Mouse (Mus musculus): Measurements from ENCODE around the gene Rundc3a. TPM values are rescaled to one million over a fixed set of nuclear protein-coding genes. Genes with fewer than 3 reads are reported as not detected.

Rundc3a gene
- polyA plus RNA-seq, 1 experiment = 53.7 TPM

DNA sequence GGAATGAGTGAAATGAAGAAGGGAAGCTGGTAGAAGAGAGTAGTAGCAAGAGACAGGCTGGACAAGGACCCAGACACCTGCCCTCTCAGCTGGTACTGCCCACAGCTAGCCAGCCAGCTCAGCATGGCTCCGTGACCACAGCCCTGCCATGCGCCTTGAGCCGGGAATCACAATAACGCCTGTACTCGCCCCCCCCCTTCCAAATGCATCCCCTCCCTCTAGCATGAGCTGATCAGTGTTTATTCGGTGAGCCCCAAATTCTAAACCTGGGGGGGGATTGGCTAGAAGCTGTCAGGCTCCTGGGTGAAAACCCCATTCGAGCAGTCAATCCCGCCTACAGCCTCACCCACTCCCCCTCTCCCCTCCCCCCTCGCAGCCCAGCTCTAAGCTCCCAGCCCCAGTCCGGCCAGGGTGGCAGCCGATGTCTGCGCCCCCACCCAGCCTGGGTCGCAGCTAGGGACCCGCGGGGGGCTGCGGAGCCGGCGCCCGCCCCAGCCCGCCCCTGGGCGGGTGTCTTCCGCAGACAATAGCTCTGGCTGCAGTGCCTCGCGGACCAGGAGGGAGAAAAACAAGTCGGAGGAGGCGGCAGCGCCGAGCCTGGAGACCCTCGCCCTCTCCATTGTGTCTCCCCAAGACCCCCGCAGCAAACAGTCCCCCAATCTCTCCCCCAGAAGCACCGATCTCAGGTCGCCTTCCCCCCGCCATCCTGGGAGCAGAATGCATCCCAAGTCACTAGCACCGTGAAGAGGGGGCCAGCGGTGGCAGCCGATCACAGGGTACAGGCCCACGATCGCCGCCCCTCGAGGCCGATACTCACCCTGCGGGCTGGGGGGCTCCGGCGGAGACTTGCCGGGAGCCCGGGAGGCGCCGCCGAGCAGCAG, 53.6 kb downstream of the Rundc3a start:
- no peak for TF ChIP-seq CTCF (IDR thresholded peaks at IDR 0.05; ENCODE audit: control insufficient read depth, insufficient read depth, insufficient replicate concordance, low read depth, low read length)
- no peak for TF ChIP-seq POLR2A (IDR thresholded peaks at IDR 0.05; ENCODE audit: control insufficient read depth, low read depth, low read length)
- Histone ChIP-seq H3K27me3 (ENCODE audit: control insufficient read depth, insufficient read depth, low read length) (no peaks in the 10 kb centered on the region), H3K4me3 (ENCODE audit: control insufficient read depth, low read depth, low read length) (peak overlapping the region; percentile 71), H3K4me1 (ENCODE audit: control insufficient read depth, insufficient read depth, low read length) (peaks cover 16% of the 10 kb centered on the region), H3K27ac (ENCODE audit: control insufficient read depth, insufficient read depth, low read depth, low read length) (no peak overlapping the region), H3K36me3 (ENCODE audit: control insufficient read depth, insufficient read depth, low read length) (no peaks in the 10 kb centered on the region)

DNA sequence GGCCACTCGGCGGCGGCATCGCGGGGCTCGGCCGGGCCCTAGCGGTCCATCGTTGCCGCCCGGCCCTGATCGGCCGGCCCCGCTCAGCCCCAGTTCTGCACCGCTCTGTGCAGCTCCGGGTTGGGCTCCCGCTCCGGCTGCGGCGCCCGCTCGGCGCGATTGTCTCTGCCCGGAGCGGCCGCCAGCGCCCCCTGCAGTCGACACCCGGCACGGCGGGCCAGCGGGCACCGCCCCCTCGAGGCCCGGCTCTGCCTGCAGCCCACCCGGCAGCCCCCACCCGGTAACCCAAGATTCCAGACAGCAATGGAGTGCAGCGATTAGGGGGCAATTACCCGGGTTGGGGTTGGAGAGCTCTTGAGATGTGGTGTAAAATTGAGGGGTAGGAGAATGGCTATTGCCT, 54.3 kb downstream of the Rundc3a start, which contains the start of gene Fam171a2:
Gene Fam171a2, minus strand, starts transcription at position 186 of the 400 bp plus-strand sequence.
- no peaks in the 10 kb centered on the region for H3K36me3 ChIP-seq (ENCODE audit: control insufficient read depth, insufficient read depth, low read length)
- peaks cover 16% of the 10 kb centered on the region for H3K4me1 ChIP-seq (ENCODE audit: control insufficient read depth, insufficient read depth, low read length)
- H3K27me3 ChIP-seq (ENCODE audit: control insufficient read depth, insufficient read depth, low read length) = no peaks in the 10 kb centered on the region
- H3K4me3 ChIP-seq (ENCODE audit: control insufficient read depth, low read depth, low read length) = peak within 1 kb of the TSS; percentile 71
- no peak within 1 kb of the TSS for H3K27ac ChIP-seq (ENCODE audit: control insufficient read depth, insufficient read depth, low read depth, low read length)
- no peak for TF ChIP-seq POLR2A (IDR thresholded peaks at IDR 0.05; ENCODE audit: control insufficient read depth, low read depth, low read length)
- peak; percentile 71 for TF ChIP-seq CTCF (IDR thresholded peaks at IDR 0.05; ENCODE audit: control insufficient read depth, insufficient read depth, insufficient replicate concordance, low read depth, low read length)

DNA sequence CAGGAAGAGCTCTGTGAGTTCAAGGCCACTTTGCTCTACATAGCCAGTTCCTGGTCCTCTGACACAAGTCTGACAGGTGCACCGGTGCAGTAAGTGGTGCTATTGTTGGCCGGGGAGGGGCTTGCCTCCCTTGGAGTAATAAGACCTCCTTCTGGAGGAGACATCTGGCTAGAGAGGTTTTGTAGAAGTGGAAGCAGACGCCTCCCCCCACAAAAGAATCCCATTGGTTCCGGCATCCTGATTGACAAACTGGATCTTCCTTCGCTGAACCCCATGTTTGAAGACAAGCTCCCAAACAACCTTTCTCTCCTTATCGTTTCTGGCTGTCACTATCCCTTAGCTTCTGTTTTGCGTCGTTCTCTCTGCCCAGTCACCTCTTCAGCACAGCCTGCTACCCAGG, 55.1 kb downstream of the Rundc3a start:
- no peak overlapping the region for H3K27ac ChIP-seq (ENCODE audit: control insufficient read depth, insufficient read depth, low read depth, low read length)
- no peaks in the 10 kb centered on the region for H3K36me3 ChIP-seq (ENCODE audit: control insufficient read depth, insufficient read depth, low read length)
- H3K4me1 ChIP-seq (ENCODE audit: control insufficient read depth, insufficient read depth, low read length) = peaks cover 16% of the 10 kb centered on the region
- H3K27me3 ChIP-seq (ENCODE audit: control insufficient read depth, insufficient read depth, low read length) = no peaks in the 10 kb centered on the region
- TF ChIP-seq CTCF (IDR thresholded peaks at IDR 0.05; ENCODE audit: control insufficient read depth, insufficient read depth, insufficient replicate concordance, low read depth, low read length) (no peak), POLR2A (IDR thresholded peaks at IDR 0.05; ENCODE audit: control insufficient read depth, low read depth, low read length) (no peak)
- H3K4me3 ChIP-seq (ENCODE audit: control insufficient read depth, low read depth, low read length) = no peak overlapping the region

DNA sequence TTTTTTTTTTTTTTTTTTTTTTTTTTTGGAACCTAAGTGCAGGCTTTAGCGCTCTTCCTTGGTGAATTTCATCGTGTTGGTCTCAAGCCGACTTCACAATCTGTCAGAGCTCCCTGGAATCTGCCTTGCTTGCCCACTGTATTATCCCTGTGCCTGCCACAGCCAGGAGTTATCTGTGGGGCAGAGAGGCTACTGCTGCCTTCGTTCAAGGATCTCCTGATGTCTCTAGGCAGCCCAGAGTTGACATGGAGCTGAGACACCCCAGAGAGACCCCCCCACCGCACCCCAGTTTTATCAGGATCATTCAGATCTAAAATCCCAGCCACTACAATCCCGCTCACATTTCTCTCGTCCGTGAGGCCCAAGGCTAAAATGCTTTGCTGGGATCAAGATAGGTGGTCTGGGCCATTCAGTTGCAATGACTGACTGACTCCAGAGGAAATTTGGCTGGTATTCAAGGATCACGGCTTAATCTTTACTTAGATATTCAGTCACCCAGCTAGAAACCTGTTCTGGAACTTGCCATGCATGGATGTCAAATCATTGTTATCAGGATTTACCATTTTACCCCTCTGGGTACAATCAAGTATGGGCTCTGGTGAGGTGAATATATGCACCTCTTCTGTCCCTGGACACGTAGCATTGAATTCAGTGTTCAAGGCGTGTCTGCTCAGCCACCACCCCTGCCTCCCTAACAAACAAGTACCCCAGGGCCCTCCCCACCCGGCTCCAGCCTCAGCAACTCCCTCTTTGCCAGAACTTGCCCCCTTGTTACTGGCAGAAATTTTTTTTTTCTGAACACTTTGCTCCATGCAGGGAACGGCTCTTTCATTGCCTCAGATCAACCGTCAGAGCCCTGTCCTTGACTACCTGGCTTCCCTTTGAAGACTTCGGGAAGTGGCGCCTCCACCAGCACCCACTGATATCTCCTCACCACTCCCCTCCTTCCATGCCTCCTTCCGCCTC, 56.1 kb downstream of the Rundc3a start:
- no peak overlapping the region for H3K27ac ChIP-seq (ENCODE audit: control insufficient read depth, insufficient read depth, low read depth, low read length)
- peaks cover 16% of the 10 kb centered on the region for H3K4me1 ChIP-seq (ENCODE audit: control insufficient read depth, insufficient read depth, low read length)
- no peak for TF ChIP-seq POLR2A (IDR thresholded peaks at IDR 0.05; ENCODE audit: control insufficient read depth, low read depth, low read length)
- no peak for TF ChIP-seq CTCF (IDR thresholded peaks at IDR 0.05; ENCODE audit: control insufficient read depth, insufficient read depth, insufficient replicate concordance, low read depth, low read length)
- H3K4me3 ChIP-seq (ENCODE audit: control insufficient read depth, low read depth, low read length) = no peak overlapping the region
- H3K27me3 ChIP-seq (ENCODE audit: control insufficient read depth, insufficient read depth, low read length) = no peaks in the 10 kb centered on the region
- no peaks in the 10 kb centered on the region for H3K36me3 ChIP-seq (ENCODE audit: control insufficient read depth, insufficient read depth, low read length)

Other genes with a start within 250 kb of the Rundc3a start
- 6.2 and 8.0 TPM in 2 replicates for gene Nags, start 247.9 kb upstream of the Rundc3a start, polyA plus RNA-seq (2012; rRNA removed)
- gene Tmem101, start 237.0 kb upstream of the Rundc3a start, polyA plus RNA-seq (2012; rRNA removed) = 13.3 and 15.1 TPM in 2 replicates
- 41.5 and 41.8 TPM in 2 replicates for gene Lsm12, start 208.1 kb upstream of the Rundc3a start, polyA plus RNA-seq (2012; rRNA removed)
- gene G6pc3, start 203.8 kb upstream of the Rundc3a start, polyA plus RNA-seq (2012; rRNA removed) = 416 and 434 TPM in 2 replicates
- 68.9 and 84.1 TPM in 2 replicates for gene Hdac5, start 163.2 kb upstream of the Rundc3a start, polyA plus RNA-seq (2012; rRNA removed)
- 31.8 and 48.5 TPM in 2 replicates for gene BC030867, start 144.5 kb upstream of the Rundc3a start, polyA plus RNA-seq (2012; rRNA removed)
- 0.10 and 0.11 TPM in 2 replicates for gene Asb16, start 124.7 kb upstream of the Rundc3a start, polyA plus RNA-seq (2012; rRNA removed)
- 32.6 and 35.2 TPM in 2 replicates for gene Tmub2, start 108.5 kb upstream of the Rundc3a start, polyA plus RNA-seq (2012; rRNA removed)
- 16.8 and 17.8 TPM in 2 replicates for gene Atxn7l3, start 96.8 kb upstream of the Rundc3a start, polyA plus RNA-seq (2012; rRNA removed)
- 8.6 and 8.9 TPM in 2 replicates for gene Ubtf, start 73.7 kb upstream of the Rundc3a start, polyA plus RNA-seq (2012; rRNA removed)
- not detected in 2 replicates for gene Slc4a1, start 27.2 kb upstream of the Rundc3a start, polyA plus RNA-seq (2012; rRNA removed)
- gene Slc25a39, start 14.5 kb downstream of the Rundc3a start, polyA plus RNA-seq (2012; rRNA removed) = 1,405 and 1,456 TPM in 2 replicates
- 21.1 TPM in 2 replicates for gene Grn, start 36.9 kb downstream of the Rundc3a start, polyA plus RNA-seq (2012; rRNA removed)
- 0.88 and 1.2 TPM in 2 replicates for gene Fam171a2, start 54.3 kb downstream of the Rundc3a start, polyA plus RNA-seq (2012; rRNA removed)
- 3.4 and 5.2 TPM in 2 replicates for gene Itga2b, start 76.7 kb downstream of the Rundc3a start, polyA plus RNA-seq (2012; rRNA removed)
- 15.4 and 16.7 TPM in 2 replicates for gene Gpatch8, start 163.0 kb downstream of the Rundc3a start, polyA plus RNA-seq (2012; rRNA removed)
- gene Gm11627, start 186.1 kb downstream of the Rundc3a start, polyA plus RNA-seq (2012; rRNA removed) = 0.40 and 0.51 TPM in 2 replicates
- 1.1 and 2.0 TPM in 2 replicates for gene Fzd2, start 211.0 kb downstream of the Rundc3a start, polyA plus RNA-seq (2012; rRNA removed)